Mouse (Mus musculus) intestine, embryonic 14.5 days (tissue): ENCODE data around the gene Hdgf. TPM values are rescaled to one million over a fixed set of nuclear protein-coding genes. Genes with fewer than 3 reads are reported as not detected.
A peak's percentile ranks its signal among the peaks of the same experiment; 100 is the strongest.

Experiments used
- ATAC-seq: fragments of 200-750 bp; cut with Nextera tagmentation; replicated peaks from 2 replicates; pipeline ENCODE4 v1.8.0; 2017; ENCODE audit warnings: low read depth, moderate number of reproducible peaks, moderate TSS enrichment, moderate library complexity; ENCODE audit not compliant: low FRiP score, low TSS enrichment
- DNase-seq: peaks from one replicate; pipeline ENCODE4 v3.0.0-alpha.2; 2018; ENCODE audit warnings: low spot score
- H3K27ac ChIP-seq: fragments of 300-500 bp; sonication (generic); 2 replicates; pipeline ENCODE4 v1.5.1; 2014; ENCODE audit warnings: low read depth, mild to moderate bottlenecking, control low read depth
- H3K27me3 ChIP-seq: fragments of 300-500 bp; sonication (generic); replicated peaks from 2 replicates; pipeline ENCODE4 v1.6.1; 2014; ENCODE audit warnings: low read length, control low read depth; ENCODE audit not compliant: control insufficient read depth, insufficient read depth
- H3K36me3 ChIP-seq: fragments of 300-500 bp; sonication (generic); 2 replicates; pipeline ENCODE4 v1.6.1; 2014; ENCODE audit warnings: low read length, control low read depth; ENCODE audit not compliant: control insufficient read depth, insufficient read depth
- H3K4me1 ChIP-seq: fragments of 300-500 bp; sonication (generic); replicated peaks from 2 replicates; pipeline ENCODE4 v1.6.1; 2014; ENCODE audit warnings: low read length, control low read depth, mixed read lengths; ENCODE audit not compliant: control insufficient read depth, insufficient read depth
- H3K4me2 ChIP-seq: fragments of 300-500 bp; sonication (generic); 2 replicates; pipeline ENCODE4 v1.6.1; 2014; ENCODE audit warnings: low read length
- H3K4me3 ChIP-seq: fragments of 300-500 bp; sonication (generic); 2 replicates; pipeline ENCODE4 v1.5.1; 2014; ENCODE audit warnings: low read depth, low read length, control low read depth, mixed read lengths
- H3K9ac ChIP-seq: fragments of 300-500 bp; sonication (generic); 2 replicates; pipeline ENCODE4 v1.6.1; 2014; ENCODE audit warnings: mild to moderate bottlenecking, low read length
- H3K9me3 ChIP-seq: fragments of 300-500 bp; sonication (generic); 2 replicates; pipeline ENCODE4 v1.6.1; 2016; ENCODE audit warnings: low read length, control low read depth; ENCODE audit not compliant: control insufficient read depth
- WGBS: fragments of 180-500 bp; shearing (Covaris S2); extraction: QIAGEN DNeasy Blood & Tissue Kit; methylation state at CpG from one replicate; pipeline ENCODE4 v1.1.7; 2014; 5-methylcytosine and 5-hydroxymethylcytosine counted together
- polyA plus RNA-seq: library from polyadenylated mRNA; unstranded; fragments of >200 nt; fragmentation: Nextera tagmentation; extraction: Ambion mirVana; gene quantifications from 2 replicates; pipeline ENCODE4 v1.2.1, GENCODE M21; 2014

Gene Hdgf
- polyA plus RNA-seq, 1 experiment from 2014 or later = 246 TPM

GRCm38 (mm10) chr3:87930078-87930795 is 24.1 kb downstream of the Hdgf start, which contains the start of the genes Isg20l2 and Rrnad1:
TSS of gene Isg20l2 (plus strand) at chr3:87930314.
TSS of gene Rrnad1 (minus strand) at chr3:87930717.
- Histone ChIP-seq H3K4me2 (peak within 1 kb of the TSS; percentile 80), H3K27me3 (no peaks in the 10 kb centered on the region), H3K9me3 (no peaks in the 10 kb centered on the region), H3K9ac (peak within 1 kb of the TSS; percentile 77), H3K27ac (peak within 1 kb of the TSS; percentile 83), H3K36me3 (peaks cover 64% of the 10 kb centered on the region), H3K4me3 (peak within 1 kb of the TSS; percentile 82), H3K4me1 (peaks cover 19% of the 10 kb centered on the region)
- peak; percentile 99 for DNase-seq
- WGBS = under 1% methylated on average over 76 of the region's 78 CpGs
- peak; percentile 98 for ATAC-seq

GRCm38 (mm10) chr3:87934026-87934425 is 27.9 kb downstream of the Hdgf start:
- DNase-seq (no peak), ATAC-seq (no peak)
- H3K9me3 ChIP-seq = no peaks in the 10 kb centered on the region
- no peak overlapping the region for H3K4me2 ChIP-seq
- H3K4me3 ChIP-seq = no peak overlapping the region
- no peak overlapping the region for H3K27ac ChIP-seq
- peaks cover 24% of the 10 kb centered on the region for H3K4me1 ChIP-seq
- H3K36me3 ChIP-seq = peaks cover 66% of the 10 kb centered on the region
- H3K27me3 ChIP-seq = no peaks in the 10 kb centered on the region
- 83% methylated on average over 5 of the region's 5 CpGs for WGBS
- no peak overlapping the region for H3K9ac ChIP-seq

- H3K9me3 ChIP-seq = no peaks in the 10 kb centered on the region
- WGBS = 59% methylated on average over 4 of the region's 4 CpGs
- no peaks in the 10 kb centered on the region for H3K27me3 ChIP-seq
- H3K4me3 ChIP-seq = no peak overlapping the region
- H3K9ac ChIP-seq = no peak overlapping the region
- no peak for DNase-seq
- peaks cover 20% of the 10 kb centered on the region for H3K4me1 ChIP-seq
- no peak overlapping the region for H3K4me2 ChIP-seq
- H3K27ac ChIP-seq = no peak overlapping the region
- H3K36me3 ChIP-seq = peaks cover 71% of the 10 kb centered on the region
- ATAC-seq = no peak
These were observed 28.4 kb downstream of the Hdgf start for GRCm38 (mm10) chr3:87934501-87934900.

GRCm38 (mm10) chr3:87935201-87935600 is 29.1 kb downstream of the Hdgf start:
- WGBS = 80% methylated on average over 4 of the region's 4 CpGs
- Histone ChIP-seq H3K36me3 (peaks cover 78% of the 10 kb centered on the region), H3K4me1 (peaks cover 20% of the 10 kb centered on the region), H3K9ac (no peak overlapping the region), H3K27ac (no peak overlapping the region), H3K4me3 (no peak overlapping the region), H3K27me3 (no peaks in the 10 kb centered on the region), H3K9me3 (no peaks in the 10 kb centered on the region), H3K4me2 (no peak overlapping the region)
- DNase-seq = no peak
- ATAC-seq = no peak

- Histone ChIP-seq H3K9me3 (no peaks in the 10 kb centered on the region), H3K4me3 (no peak overlapping the region), H3K27ac (no peak overlapping the region), H3K4me2 (no peak overlapping the region), H3K9ac (no peak overlapping the region), H3K27me3 (no peaks in the 10 kb centered on the region), H3K4me1 (peaks cover 18% of the 10 kb centered on the region), H3K36me3 (peaks cover 84% of the 10 kb centered on the region)
- 95% methylated on average over 2 of the region's 2 CpGs for WGBS
- ATAC-seq (peak; percentile 51; the same call in 1 of the 2 replicates), DNase-seq (peak; percentile 91)
These were observed 29.7 kb downstream of the Hdgf start for GRCm38 (mm10) chr3:87935776-87936175.

GRCm38 (mm10) chr3:87940611-87941010 is 34.5 kb downstream of the Hdgf start:
- DNase-seq = no peak
- peaks cover 69% of the 10 kb centered on the region for H3K36me3 ChIP-seq
- no peak overlapping the region for H3K4me3 ChIP-seq
- H3K9me3 ChIP-seq = no peaks in the 10 kb centered on the region
- H3K4me2 ChIP-seq = no peak overlapping the region
- peaks cover 5% of the 10 kb centered on the region; the same call in 1 of the 2 replicates for H3K4me1 ChIP-seq
- 69% methylated on average over 5 of the region's 5 CpGs for WGBS
- no peak overlapping the region for H3K9ac ChIP-seq
- ATAC-seq = no peak
- no peaks in the 10 kb centered on the region for H3K27me3 ChIP-seq
- no peak overlapping the region for H3K27ac ChIP-seq

GRCm38 (mm10) chr3:87942471-87942870 is 36.4 kb downstream of the Hdgf start:
- 92% methylated on average over 2 of the region's 2 CpGs for WGBS
- H3K9me3 ChIP-seq = no peaks in the 10 kb centered on the region

GRCm38 (mm10) chr3:87943586-87943985 is 37.5 kb downstream of the Hdgf start:
- ATAC-seq (no peak), DNase-seq (no peak)
- no peak overlapping the region for H3K4me3 ChIP-seq
- peaks cover 22% of the 10 kb centered on the region for H3K4me1 ChIP-seq
- no peak overlapping the region for H3K9ac ChIP-seq
- no peaks in the 10 kb centered on the region for H3K9me3 ChIP-seq
- H3K4me2 ChIP-seq = no peak overlapping the region
- H3K36me3 ChIP-seq = peaks cover 42% of the 10 kb centered on the region
- peaks cover 9% of the 10 kb centered on the region for H3K27me3 ChIP-seq
- WGBS = 69% methylated on average over 7 of the region's 7 CpGs
- H3K27ac ChIP-seq = no peak overlapping the region

More at GRCm38 (mm10) chr3:87942471-87942870, 36.4 kb downstream of the Hdgf start:
- Histone ChIP-seq H3K36me3 (peaks cover 53% of the 10 kb centered on the region), H3K27me3 (no peaks in the 10 kb centered on the region), H3K4me1 (peaks cover 13% of the 10 kb centered on the region), H3K4me3 (no peak overlapping the region), H3K4me2 (no peak overlapping the region), H3K27ac (no peak overlapping the region), H3K9ac (no peak overlapping the region)
- DNase-seq = no peak
- no peak for ATAC-seq
